Mouse (Mus musculus): ENCODE results near the gene Acot11. TPM values are rescaled to one million over a fixed set of nuclear protein-coding genes. Genes with fewer than 3 reads are reported as not detected.

The Acot11 gene
- polyA plus RNA-seq, 1 experiment from 2014 or later, result 1.1 TPM

- TF ChIP-seq CTCF (IDR thresholded peaks at IDR 0.05; ENCODE audit: low read depth), result no peak
- no peak for DNase-seq
- ATAC-seq (ENCODE audit: insufficient read depth), result no peak
- Histone ChIP-seq H3K9me3 (ENCODE audit: low read depth, low read length) (no peaks in the 10 kb centered on the region), H3K9ac (peak overlapping the region; percentile 73), H3K27me3 (ENCODE audit: insufficient read depth, low read length) (no peaks in the 10 kb centered on the region), H3K27ac (ENCODE audit: low read depth) (peak overlapping the region; percentile 99), H3K4me2 (peak overlapping the region; percentile 100), H3K4me3 (ENCODE audit: low read depth, low read length) (peak overlapping the region; percentile 49), H3K36me3 (ENCODE audit: insufficient read depth) (no peaks in the 10 kb centered on the region), H3K4me1 (ENCODE audit: insufficient read depth) (peaks cover 31% of the 10 kb centered on the region)
- WGBS, result 20% methylated on average over 6 of the region's 6 CpGs
These were observed 35.9 kb upstream of the Acot11 start for GRCm38 (mm10) chr4:106840651-106841145.

- peak overlapping the region; percentile 49 for H3K4me3 ChIP-seq (ENCODE audit: low read depth, low read length)
- peaks cover 31% of the 10 kb centered on the region for H3K4me1 ChIP-seq (ENCODE audit: insufficient read depth)
- H3K4me2 ChIP-seq, result peak overlapping the region; percentile 100
- under 1% methylated on average over 34 of the region's 51 CpGs for WGBS
- no peaks in the 10 kb centered on the region for H3K27me3 ChIP-seq (ENCODE audit: insufficient read depth, low read length)
- peak; percentile 36 for ATAC-seq (ENCODE audit: insufficient read depth)
- TF ChIP-seq CTCF (IDR thresholded peaks at IDR 0.05; ENCODE audit: low read depth), result peak; percentile 31
- peak overlapping the region; percentile 99 for H3K27ac ChIP-seq (ENCODE audit: low read depth)
- no peaks in the 10 kb centered on the region for H3K9me3 ChIP-seq (ENCODE audit: low read depth, low read length)
- DNase-seq, result peak; percentile 93
- H3K9ac ChIP-seq, result peak overlapping the region; percentile 73
- no peaks in the 10 kb centered on the region for H3K36me3 ChIP-seq (ENCODE audit: insufficient read depth)
These were observed 35.3 kb upstream of the Acot11 start for GRCm38 (mm10) chr4:106839964-106840611.

DNA sequence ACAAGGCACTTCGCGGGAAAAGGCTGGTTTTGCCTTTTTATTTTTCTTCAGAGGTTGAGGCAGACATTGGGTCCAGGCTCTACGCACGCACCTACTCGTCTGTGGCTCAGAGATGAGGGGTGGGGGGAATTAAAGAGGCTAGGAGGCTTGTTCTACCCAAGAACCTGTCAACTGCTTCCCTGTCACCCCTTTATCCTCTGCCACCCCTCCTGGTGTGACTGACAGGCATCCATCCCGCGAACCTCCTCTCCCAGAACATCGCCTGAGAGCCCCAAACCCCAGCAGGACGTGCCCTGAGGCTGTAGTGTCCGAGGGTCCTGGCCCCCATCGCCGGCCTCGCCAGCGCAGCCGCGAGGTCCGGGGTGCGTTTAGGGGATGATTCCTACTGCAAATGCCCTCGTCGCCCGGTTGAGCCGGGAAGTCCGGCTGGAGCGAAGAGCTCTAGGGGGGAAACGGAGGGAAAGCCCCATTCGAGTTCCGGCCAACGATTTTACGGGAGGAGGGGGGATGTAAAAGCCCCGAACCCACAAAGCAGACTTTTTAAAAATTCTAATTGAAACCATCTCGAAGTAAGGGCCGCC lies 34.5 kb upstream of the Acot11 start:
- ATAC-seq (ENCODE audit: insufficient read depth) (peak; percentile 29), DNase-seq (peak; percentile 61)
- H3K4me2 ChIP-seq, result peak overlapping the region; percentile 100
- H3K4me1 ChIP-seq (ENCODE audit: insufficient read depth), result peaks cover 31% of the 10 kb centered on the region
- no peaks in the 10 kb centered on the region for H3K27me3 ChIP-seq (ENCODE audit: insufficient read depth, low read length)
- H3K27ac ChIP-seq (ENCODE audit: low read depth), result peak overlapping the region; percentile 99
- no peaks in the 10 kb centered on the region for H3K36me3 ChIP-seq (ENCODE audit: insufficient read depth)
- peak overlapping the region; percentile 49 for H3K4me3 ChIP-seq (ENCODE audit: low read depth, low read length)
- no peak for TF ChIP-seq CTCF (IDR thresholded peaks at IDR 0.05; ENCODE audit: low read depth)
- no peaks in the 10 kb centered on the region for H3K9me3 ChIP-seq (ENCODE audit: low read depth, low read length)
- peak overlapping the region; percentile 73 for H3K9ac ChIP-seq
- WGBS, result under 1% methylated on average over 32 of the region's 32 CpGs

GRCm38 (mm10) chr4:106838548-106839253 lies 33.9 kb upstream of the Acot11 start:
- DNase-seq (peak; percentile 97), ATAC-seq (ENCODE audit: insufficient read depth) (peak; percentile 89)

DNA sequence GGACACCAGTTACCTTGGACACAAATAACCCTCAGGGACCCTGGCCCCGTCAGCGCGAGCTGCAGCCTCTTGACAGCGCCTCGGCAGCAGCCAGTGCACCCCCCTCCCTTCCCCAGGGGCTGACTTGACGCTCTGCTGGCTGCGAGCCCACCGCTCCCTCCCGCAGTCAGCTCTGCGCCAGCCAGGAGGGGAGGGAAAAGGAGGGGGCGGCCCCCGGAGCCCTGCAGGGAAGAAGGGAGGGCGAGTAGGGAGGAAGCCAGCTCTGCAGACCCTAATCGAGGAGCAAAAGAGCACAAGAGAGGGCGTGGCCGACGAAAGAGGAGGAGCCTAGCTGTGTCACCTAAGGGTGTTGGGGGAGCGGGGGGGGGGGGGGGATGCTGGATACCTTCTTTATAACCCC lies 33.2 kb upstream of the Acot11 start:
- ATAC-seq (ENCODE audit: insufficient read depth) (peak; percentile 53), DNase-seq (peak; percentile 94)
- Histone ChIP-seq H3K36me3 (ENCODE audit: insufficient read depth) (no peaks in the 10 kb centered on the region), H3K4me1 (ENCODE audit: insufficient read depth) (peaks cover 31% of the 10 kb centered on the region), H3K4me3 (ENCODE audit: low read depth, low read length) (peak overlapping the region; percentile 17; the same call in 1 of the 2 replicates), H3K27me3 (ENCODE audit: insufficient read depth, low read length) (no peaks in the 10 kb centered on the region), H3K27ac (ENCODE audit: low read depth) (peak overlapping the region; percentile 99), H3K9ac (peak overlapping the region; percentile 36), H3K9me3 (ENCODE audit: low read depth, low read length) (no peaks in the 10 kb centered on the region), H3K4me2 (peak overlapping the region; percentile 61)
- no peak for TF ChIP-seq CTCF (IDR thresholded peaks at IDR 0.05; ENCODE audit: low read depth)
- WGBS, result 0% methylated on average over 13 of the region's 18 CpGs

More at GRCm38 (mm10) chr4:106838548-106839253, 33.9 kb upstream of the Acot11 start:
- Histone ChIP-seq H3K4me1 (ENCODE audit: insufficient read depth) (peaks cover 31% of the 10 kb centered on the region), H3K4me3 (ENCODE audit: low read depth, low read length) (peak overlapping the region; percentile 49), H3K4me2 (peak overlapping the region; percentile 100), H3K27me3 (ENCODE audit: insufficient read depth, low read length) (no peaks in the 10 kb centered on the region), H3K36me3 (ENCODE audit: insufficient read depth) (no peaks in the 10 kb centered on the region), H3K9ac (peak overlapping the region; percentile 73), H3K9me3 (ENCODE audit: low read depth, low read length) (no peaks in the 10 kb centered on the region), H3K27ac (ENCODE audit: low read depth) (peak overlapping the region; percentile 99)
- 1% methylated on average over 36 of the region's 36 CpGs for WGBS
- peak; percentile 91 for TF ChIP-seq CTCF (IDR thresholded peaks at IDR 0.05; ENCODE audit: low read depth)

- Histone ChIP-seq H3K9me3 (ENCODE audit: low read depth, low read length) (no peaks in the 10 kb centered on the region), H3K27me3 (ENCODE audit: insufficient read depth, low read length) (no peaks in the 10 kb centered on the region), H3K27ac (ENCODE audit: low read depth) (0 out of 2 replicates have a peak overlapping the region, but pooled peaks have one; percentile 99), H3K9ac (no peak overlapping the region; the same call in 1 of the 2 replicates), H3K4me2 (peak overlapping the region; percentile 61), H3K36me3 (ENCODE audit: insufficient read depth) (no peaks in the 10 kb centered on the region), H3K4me3 (ENCODE audit: low read depth, low read length) (peak overlapping the region; percentile 17; the same call in 1 of the 2 replicates), H3K4me1 (ENCODE audit: insufficient read depth) (peaks cover 31% of the 10 kb centered on the region)
- DNase-seq, result no peak
- ATAC-seq (ENCODE audit: insufficient read depth), result no peak
- 10% methylated on average over 9 of the region's 9 CpGs for WGBS
- no peak for TF ChIP-seq CTCF (IDR thresholded peaks at IDR 0.05; ENCODE audit: low read depth)
These were observed 32.6 kb upstream of the Acot11 start for GRCm38 (mm10) chr4:106837425-106837824.
